Mouse (Mus musculus): ENCODE results near the gene Gm6169. TPM values are rescaled to one million over a fixed set of nuclear protein-coding genes. Genes with fewer than 3 reads are reported as not detected.
"Not testable (repeated sequence)": the region's sequence is repeated elsewhere in the genome, so short reads cannot be mapped to it uniquely, and the experiment has no call there.

Gene Gm6169
- polyA plus RNA-seq, 1 experiment from 2014 or later, result 1.2 TPM

DNA sequence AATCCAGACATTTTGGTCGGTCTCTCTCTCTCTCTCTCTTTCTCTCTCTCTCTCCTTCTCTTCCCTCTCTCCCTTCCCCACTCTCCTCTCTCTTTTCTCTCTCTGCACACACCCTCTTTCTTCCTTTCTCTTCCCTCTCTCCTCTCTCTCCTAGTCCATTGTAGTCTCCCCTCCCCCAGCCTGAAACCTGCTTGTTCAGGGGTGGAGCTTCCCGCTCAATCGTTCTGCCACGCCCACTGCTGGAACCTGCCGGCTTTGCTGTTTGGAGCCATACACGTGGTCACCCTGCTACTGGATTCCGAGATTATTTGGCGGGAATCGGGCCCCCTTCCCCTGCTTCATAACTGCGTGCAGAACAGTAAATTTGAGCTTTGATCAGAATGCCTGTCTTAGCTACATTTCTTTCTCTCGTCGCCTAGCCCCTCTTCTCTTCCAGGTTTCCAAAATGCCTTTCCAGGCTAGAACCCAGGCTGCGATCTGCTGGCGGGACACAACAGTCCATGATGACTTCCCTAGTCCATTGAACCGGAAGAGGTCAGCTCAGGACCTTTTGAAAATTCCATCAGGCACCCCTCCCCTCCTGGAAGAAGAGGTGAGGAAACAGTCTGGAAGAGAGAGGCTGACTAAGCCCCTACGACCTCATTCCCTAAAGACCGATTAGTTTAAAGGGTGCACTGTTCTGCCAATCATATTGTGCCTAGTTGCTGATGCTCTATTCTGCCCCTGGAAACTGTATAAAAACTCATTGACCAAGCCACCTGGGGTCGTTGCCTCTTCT lies 34.0 kb downstream of the Gm6169 start:
- Histone ChIP-seq H3K27ac (peak overlapping the region; percentile 68), H3K4me1 (peaks cover 20% of the 10 kb centered on the region), H3K27me3 (ENCODE audit: low read depth, poor library complexity, severe bottlenecking) (peaks cover 32% of the 10 kb centered on the region)
- WGBS, result 48% methylated on average over 18 of the region's 18 CpGs
- H3K9me3 ChIP-seq (replicated peaks); H3K4me3 ChIP-seq; H3K36me3 ChIP-seq; DNase-seq (ENCODE audit: low spot score): not testable (repeated sequence)

DNA sequence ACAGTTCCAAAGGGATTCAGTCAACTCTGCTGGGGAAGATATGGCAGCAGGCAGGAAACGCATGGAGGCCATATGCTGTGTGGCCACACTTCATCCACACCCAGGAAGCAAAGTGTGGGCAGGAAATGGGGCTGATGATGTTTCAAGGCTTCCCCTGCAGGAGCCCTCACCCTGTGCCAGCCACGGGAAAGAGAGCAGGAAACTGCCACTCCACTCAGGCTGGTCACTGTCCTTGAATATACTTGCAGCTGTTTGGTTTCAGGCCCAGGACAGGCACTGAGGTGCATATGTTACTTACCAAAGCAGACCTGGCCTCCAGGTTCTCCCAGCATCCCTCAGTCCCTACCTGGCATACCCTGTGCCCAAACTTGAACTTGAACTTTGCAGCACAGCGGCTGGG lies 34.6 kb downstream of the Gm6169 start:
- H3K36me3 ChIP-seq, result no peaks in the 10 kb centered on the region
- DNase-seq (ENCODE audit: low spot score), result no peak
- H3K9me3 ChIP-seq (replicated peaks), result no peaks in the 10 kb centered on the region
- no peak overlapping the region for H3K4me3 ChIP-seq
- peaks cover 26% of the 10 kb centered on the region for H3K27me3 ChIP-seq (ENCODE audit: low read depth, poor library complexity, severe bottlenecking)
- H3K27ac ChIP-seq, result peak overlapping the region; percentile 68
- H3K4me1 ChIP-seq, result peaks cover 20% of the 10 kb centered on the region
- WGBS, result 48% methylated on average over 3 of the region's 3 CpGs

DNA sequence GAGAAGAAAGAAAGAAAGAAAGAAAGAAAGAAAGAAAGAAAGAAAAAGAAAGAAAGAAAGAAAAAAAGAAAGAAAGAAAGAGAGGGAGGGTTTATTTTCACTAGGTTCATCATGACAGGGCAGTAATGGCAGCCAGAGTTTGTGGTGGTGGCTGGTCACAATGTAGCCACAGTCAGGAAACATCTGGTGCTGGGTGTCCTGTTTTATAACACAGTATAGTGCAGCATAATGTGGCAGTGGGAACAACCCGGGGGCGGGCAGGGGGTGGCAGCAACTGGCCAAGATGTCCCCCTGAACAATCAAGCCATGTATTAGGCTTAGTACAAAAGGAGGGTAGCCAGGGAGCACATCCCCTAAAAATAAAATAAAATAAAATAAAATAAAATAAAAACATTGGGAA lies 35.6 kb downstream of the Gm6169 start:
- 85% methylated on average over 2 of the region's 2 CpGs for WGBS
- no peak overlapping the region for H3K27ac ChIP-seq
- no peaks in the 10 kb centered on the region for H3K36me3 ChIP-seq
- DNase-seq (ENCODE audit: low spot score), result no peak
- H3K4me3 ChIP-seq, result no peak overlapping the region
- peaks cover 20% of the 10 kb centered on the region for H3K4me1 ChIP-seq
- peaks cover 21% of the 10 kb centered on the region for H3K27me3 ChIP-seq (ENCODE audit: low read depth, poor library complexity, severe bottlenecking)
- H3K9me3 ChIP-seq (replicated peaks), result no peaks in the 10 kb centered on the region

DNA sequence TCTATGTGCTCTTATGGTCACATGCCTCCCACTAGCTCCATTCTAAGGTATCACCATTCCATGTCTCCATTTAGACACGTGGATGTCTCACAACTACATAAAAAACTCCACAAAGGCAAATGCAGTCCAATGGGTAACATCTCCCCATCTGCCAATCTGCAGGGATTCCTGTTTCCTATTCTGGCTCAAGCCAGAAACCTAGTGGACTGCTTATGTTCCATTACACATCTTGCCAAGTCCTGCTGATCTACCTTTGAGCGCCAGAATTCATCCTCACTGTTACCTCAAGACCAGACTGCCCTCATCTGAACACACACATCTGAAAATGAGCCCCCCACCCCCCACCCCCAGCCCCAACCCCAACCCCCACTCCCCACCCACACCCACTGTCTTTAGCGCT lies 36.9 kb downstream of the Gm6169 start:
- H3K4me3 ChIP-seq, result no peak overlapping the region
- WGBS, result 93% methylated on average over 3 of the region's 3 CpGs
- H3K36me3 ChIP-seq, result no peaks in the 10 kb centered on the region

GRCm38 (mm10) chr13:97060331-97060730 lies 38.7 kb downstream of the Gm6169 start:
- H3K27ac ChIP-seq, result no peak overlapping the region

More for the DNA sequence above, 36.9 kb downstream of the Gm6169 start:
- Histone ChIP-seq H3K4me1 (peaks cover 19% of the 10 kb centered on the region), H3K27ac (no peak overlapping the region), H3K27me3 (ENCODE audit: low read depth, poor library complexity, severe bottlenecking) (peaks cover 9% of the 10 kb centered on the region), H3K9me3 (replicated peaks) (no peaks in the 10 kb centered on the region)
- no peak for DNase-seq (ENCODE audit: low spot score)

GRCm38 (mm10) chr13:97059746-97060145 lies 39.3 kb downstream of the Gm6169 start:
- no peak for DNase-seq (ENCODE audit: low spot score)
- H3K4me1 ChIP-seq, result peaks cover 15% of the 10 kb centered on the region
- WGBS, result 91% methylated on average over 6 of the region's 6 CpGs
- H3K27me3 ChIP-seq (ENCODE audit: low read depth, poor library complexity, severe bottlenecking), result no peaks in the 10 kb centered on the region
- H3K36me3 ChIP-seq, result no peaks in the 10 kb centered on the region
- no peaks in the 10 kb centered on the region for H3K9me3 ChIP-seq (replicated peaks)
- no peak overlapping the region for H3K27ac ChIP-seq
- no peak overlapping the region for H3K4me3 ChIP-seq

More at GRCm38 (mm10) chr13:97060331-97060730, 38.7 kb downstream of the Gm6169 start:
- 75% methylated on average over 3 of the region's 8 CpGs for WGBS
- no peaks in the 10 kb centered on the region for H3K36me3 ChIP-seq
- H3K27me3 ChIP-seq (ENCODE audit: low read depth, poor library complexity, severe bottlenecking), result no peaks in the 10 kb centered on the region
- H3K9me3 ChIP-seq (replicated peaks), result no peaks in the 10 kb centered on the region
- peaks cover 17% of the 10 kb centered on the region for H3K4me1 ChIP-seq
- no peak for DNase-seq (ENCODE audit: low spot score)
- H3K4me3 ChIP-seq, result no peak overlapping the region

DNA sequence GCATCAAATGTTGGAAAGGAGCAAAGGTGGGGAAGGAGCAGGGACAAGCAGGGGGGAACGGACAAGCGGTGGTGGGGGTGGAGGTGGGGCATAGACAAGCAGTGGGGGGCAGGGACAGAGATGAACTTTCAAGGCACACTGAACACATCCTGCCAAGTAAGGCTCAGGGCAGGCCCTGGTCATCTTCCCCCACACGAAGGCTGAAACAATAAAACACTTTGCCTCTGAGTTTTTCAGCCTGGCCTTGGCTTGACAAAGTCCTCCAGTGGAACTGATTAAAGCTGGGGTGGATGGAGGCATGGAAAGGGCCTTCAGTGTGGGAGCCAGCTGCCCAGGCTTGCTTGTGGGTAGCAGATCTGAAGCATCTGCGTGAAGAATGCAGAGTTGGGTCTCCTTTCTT lies 41.2 kb downstream of the Gm6169 start:
- H3K27ac ChIP-seq, result no peak overlapping the region
- no peak for DNase-seq (ENCODE audit: low spot score)
- H3K4me3 ChIP-seq, result no peak overlapping the region
- H3K9me3 ChIP-seq (replicated peaks), result no peaks in the 10 kb centered on the region
- 58% methylated on average over 4 of the region's 4 CpGs for WGBS
- no peaks in the 10 kb centered on the region for H3K36me3 ChIP-seq
- peaks cover 6% of the 10 kb centered on the region for H3K4me1 ChIP-seq
- H3K27me3 ChIP-seq (ENCODE audit: low read depth, poor library complexity, severe bottlenecking), result no peaks in the 10 kb centered on the region

DNA sequence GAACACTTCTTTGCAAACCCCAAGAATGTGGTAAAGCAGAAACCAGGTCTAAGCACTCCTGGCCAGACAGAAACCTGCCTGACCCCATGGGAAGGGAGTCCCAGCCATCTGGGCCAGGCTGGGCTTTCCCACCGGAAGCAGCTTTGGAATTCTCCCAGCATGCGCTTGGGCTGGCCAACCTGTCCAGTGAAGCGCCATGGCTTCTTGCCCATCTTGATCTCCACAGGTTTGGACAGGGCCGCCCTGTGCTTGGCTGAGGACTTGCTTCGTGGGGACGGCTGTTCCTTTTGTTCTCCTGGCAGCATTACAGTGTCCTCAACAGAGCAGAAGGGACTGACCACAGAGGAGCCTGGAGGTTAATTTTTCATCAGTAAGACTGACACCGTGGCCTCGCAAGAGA lies 45.2 kb downstream of the Gm6169 start:
- Histone ChIP-seq H3K36me3 (no peaks in the 10 kb centered on the region), H3K4me3 (no peak overlapping the region), H3K9me3 (replicated peaks) (no peaks in the 10 kb centered on the region), H3K27ac (no peak overlapping the region), H3K4me1 (peaks cover 6% of the 10 kb centered on the region), H3K27me3 (ENCODE audit: low read depth, poor library complexity, severe bottlenecking) (no peaks in the 10 kb centered on the region)
- no peak for DNase-seq (ENCODE audit: low spot score)
- 87% methylated on average over 8 of the region's 8 CpGs for WGBS

DNA sequence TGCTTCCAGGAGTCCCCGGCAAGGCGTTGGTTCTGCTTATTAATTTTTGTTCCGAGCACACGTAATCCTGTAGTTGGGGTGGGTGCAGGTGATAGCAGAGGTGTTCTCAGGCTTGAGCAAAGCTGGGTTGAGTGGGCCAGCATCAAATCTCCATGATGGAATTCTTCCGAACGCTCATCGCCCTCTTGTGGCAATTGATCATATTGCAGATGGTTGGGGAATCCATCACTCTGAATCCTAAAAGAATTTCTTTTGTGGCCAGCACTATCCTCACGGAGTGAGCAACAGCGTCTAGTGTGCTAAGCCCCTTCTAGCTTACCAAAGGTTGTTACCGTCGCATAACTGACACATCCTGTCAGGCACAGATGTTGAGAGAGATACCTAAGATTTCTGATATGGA lies 46.4 kb downstream of the Gm6169 start:
- H3K27me3 ChIP-seq (ENCODE audit: low read depth, poor library complexity, severe bottlenecking), result no peaks in the 10 kb centered on the region
- 21% methylated on average over 11 of the region's 11 CpGs for WGBS
- H3K27ac ChIP-seq, result no peak overlapping the region
- no peak overlapping the region for H3K4me3 ChIP-seq
- no peaks in the 10 kb centered on the region for H3K9me3 ChIP-seq (replicated peaks)
- peaks cover 3% of the 10 kb centered on the region; the same call in 1 of the 2 replicates for H3K4me1 ChIP-seq
- H3K36me3 ChIP-seq, result no peaks in the 10 kb centered on the region
- peak; percentile 78 for DNase-seq (ENCODE audit: low spot score)

GRCm38 (mm10) chr13:97051158-97051557 lies 47.9 kb downstream of the Gm6169 start:
- DNase-seq (ENCODE audit: low spot score), result no peak
- Histone ChIP-seq H3K36me3 (no peaks in the 10 kb centered on the region), H3K4me3 (no peak overlapping the region), H3K27me3 (ENCODE audit: low read depth, poor library complexity, severe bottlenecking) (no peaks in the 10 kb centered on the region), H3K4me1 (no peaks in the 10 kb centered on the region), H3K27ac (no peak overlapping the region), H3K9me3 (replicated peaks) (no peaks in the 10 kb centered on the region)
- WGBS, result 87% methylated on average over 6 of the region's 6 CpGs

Other genes starting within 250 kb of the Gm6169 start
- gene Gcnt4, start 174.5 kb downstream of the Gm6169 start, polyA plus RNA-seq (2016; fragmentation: Nextera tagmentation; extraction: Ambion mirVana), result 0.41 and 0.68 TPM in 2 replicates
- gene 1700029F12Rik, start 64.9 kb downstream of the Gm6169 start, polyA plus RNA-seq (2016; fragmentation: Nextera tagmentation; extraction: Ambion mirVana), result not detected in 2 replicates
- gene Fam169a, start 32.0 kb downstream of the Gm6169 start, polyA plus RNA-seq (2016; fragmentation: Nextera tagmentation; extraction: Ambion mirVana), result 7.5 and 7.8 TPM in 2 replicates
- 41.0 and 41.5 TPM in 2 replicates for gene Gfm2, start 38.7 kb upstream of the Gm6169 start, polyA plus RNA-seq (2016; fragmentation: Nextera tagmentation; extraction: Ambion mirVana)
- gene Nsa2, start 38.7 kb upstream of the Gm6169 start, polyA plus RNA-seq (2016; fragmentation: Nextera tagmentation; extraction: Ambion mirVana), result 55.6 and 58.7 TPM in 2 replicates
- gene Hexb, start 99.1 kb upstream of the Gm6169 start, polyA plus RNA-seq (2016; fragmentation: Nextera tagmentation; extraction: Ambion mirVana), result 15.2 and 18.2 TPM in 2 replicates
- 2.5 and 4.3 TPM in 2 replicates for gene Enc1, start 141.9 kb upstream of the Gm6169 start, polyA plus RNA-seq (2016; fragmentation: Nextera tagmentation; extraction: Ambion mirVana)

All from limb, embryonic 10.5 days (tissue).